Comparison of ENCODE assay signal across 21 mouse cellular contexts in genomic region chr2:167342876-167343275, GRCm38 (mm10). TPM values are rescaled to one million over a fixed set of nuclear protein-coding genes. Genes with fewer than 3 reads are reported as not detected.
DNase-seq lines count a peak whose midpoint lies in the region; ATAC-seq and TF ChIP-seq lines count a peak whose summit lies in the region.
"Had no signal": no experiment of that assay in that cellular context is flagged by ENCODE, and none has a peak within 500 bp of the region (broad histone marks: within the 10 kb centered on the region; RNA-seq: fewer than 3 reads in every experiment).

No protein-coding gene starts in this region.

- no peak overlapping the region for H3K9ac ChIP-seq in forebrain, postnatal 0 days
- no peak overlapping the region for H3K9ac ChIP-seq in hindbrain, embryonic 13.5 days
- H3K9ac ChIP-seq in hindbrain, embryonic 14.5 days: no peak overlapping the region
- 0 out of 2 replicates have a peak overlapping the region, but pooled peaks have one; percentile 23 for H3K9ac ChIP-seq in neural tube, embryonic 13.5 days
- no peak overlapping the region for H3K9ac ChIP-seq in neural tube, embryonic 15.5 days (replicated peaks)
- H3K9ac ChIP-seq in liver, embryonic 15.5 days: 0 out of 2 replicates have a peak overlapping the region, but pooled peaks have one; percentile 50
- H3K9ac ChIP-seq: heart, embryonic 15.5 days; hindbrain, embryonic 15.5 days; limb, embryonic 13.5 days; neural tube, embryonic 12.5 days had no signal

- no peak overlapping the region for H3K4me3 ChIP-seq in forebrain, embryonic 10.5 days
- no peak overlapping the region for H3K4me3 ChIP-seq in forebrain, postnatal 0 days (ENCODE audit: low read depth, low read length)
- no peak overlapping the region for H3K4me3 ChIP-seq in hindbrain, embryonic 13.5 days
- H3K4me3 ChIP-seq in hindbrain, embryonic 14.5 days (replicated peaks; ENCODE audit: low read length): no peak overlapping the region
- no peak overlapping the region for H3K4me3 ChIP-seq in neural tube, embryonic 13.5 days
- no peak overlapping the region for H3K4me3 ChIP-seq in neural tube, embryonic 15.5 days (replicated peaks)
- no peak overlapping the region for H3K4me3 ChIP-seq in liver, embryonic 15.5 days (replicated peaks)
- H3K4me3 ChIP-seq: heart, embryonic 15.5 days; hindbrain, embryonic 15.5 days; left cerebral cortex, adult 2 months; limb, embryonic 13.5 days; neural tube, embryonic 12.5 days had no signal

- ATAC-seq in forebrain, postnatal 0 days: no peak
- ATAC-seq in hindbrain, embryonic 13.5 days (ENCODE audit: low FRiP score): no peak
- no peak for ATAC-seq in hindbrain, embryonic 14.5 days (ENCODE audit: low FRiP score)
- ATAC-seq in neural tube, embryonic 13.5 days (ENCODE audit: low read depth): no peak
- ATAC-seq in neural tube, embryonic 15.5 days (ENCODE audit: low FRiP score): no peak
- no peak for ATAC-seq in liver, embryonic 15.5 days (ENCODE audit: insufficient read depth)
- ATAC-seq: lung, postnatal 0 days; Patski had no signal

- peak overlapping the region; percentile 52 for H3K27ac ChIP-seq in forebrain, embryonic 10.5 days
- H3K27ac ChIP-seq in forebrain, postnatal 0 days (ENCODE audit: low read depth, low read length): no peak overlapping the region
- H3K27ac ChIP-seq in hindbrain, embryonic 13.5 days: 0 out of 2 replicates have a peak overlapping the region, but pooled peaks have one; percentile 14
- no peak overlapping the region for H3K27ac ChIP-seq in hindbrain, embryonic 14.5 days
- peak overlapping the region; percentile 14; the same call in 1 of the 2 replicates for H3K27ac ChIP-seq in neural tube, embryonic 13.5 days (replicated peaks)
- no peak overlapping the region for H3K27ac ChIP-seq in neural tube, embryonic 15.5 days (replicated peaks)
- H3K27ac ChIP-seq in liver, embryonic 15.5 days (replicated peaks): peak overlapping the region; percentile 77
- H3K27ac ChIP-seq: heart, embryonic 15.5 days; hindbrain, embryonic 15.5 days; left cerebral cortex, adult 2 months; limb, embryonic 13.5 days; neural tube, embryonic 12.5 days; stomach, postnatal 0 days had no signal

- no peak for TF ChIP-seq CTCF in forebrain, postnatal 0 days (IDR thresholded peaks at IDR 0.05; ENCODE audit: low read depth)

- WGBS in forebrain, embryonic 10.5 days: 77% methylated on average over 6 of the region's 6 CpGs
- WGBS in forebrain, postnatal 0 days: 53% methylated on average over 6 of the region's 6 CpGs
- 46% methylated on average over 6 of the region's 6 CpGs for WGBS in hindbrain, embryonic 13.5 days
- WGBS in hindbrain, embryonic 14.5 days: 41% methylated on average over 6 of the region's 6 CpGs
- 49% methylated on average over 6 of the region's 6 CpGs for WGBS in neural tube, embryonic 13.5 days
- WGBS in neural tube, embryonic 15.5 days: 45% methylated on average over 6 of the region's 6 CpGs
- 75% methylated on average over 6 of the region's 6 CpGs for WGBS in liver, embryonic 15.5 days (ENCODE audit: insufficient replicate concordance)

- no peak for DNase-seq in forebrain, embryonic 10.5 days (ENCODE audit: extremely low spot score, low spot score)
- DNase-seq in forebrain, postnatal 0 days: no peak
- no peak for DNase-seq in hindbrain, embryonic 14.5 days (ENCODE audit: low spot score)
- DNase-seq in adipocyte (ENCODE audit: low spot score): no peak
- DNase-seq: cerebellum, postnatal 25 days; gastrocnemius, postnatal 25 days; kidney, adult 11 months; kidney, postnatal 25 days; thymus, postnatal 14 days had no signal

- no peak overlapping the region for H3K4me2 ChIP-seq in forebrain, postnatal 0 days (ENCODE audit: low read depth)
- H3K4me2 ChIP-seq in hindbrain, embryonic 13.5 days: no peak overlapping the region
- H3K4me2 ChIP-seq in hindbrain, embryonic 14.5 days (replicated peaks): no peak overlapping the region
- H3K4me2 ChIP-seq in neural tube, embryonic 13.5 days: no peak overlapping the region
- no peak overlapping the region for H3K4me2 ChIP-seq in neural tube, embryonic 15.5 days
- H3K4me2 ChIP-seq in liver, embryonic 15.5 days: peak overlapping the region; percentile 64
- H3K4me2 ChIP-seq: heart, embryonic 15.5 days; hindbrain, embryonic 15.5 days; limb, embryonic 13.5 days; neural tube, embryonic 12.5 days had no signal

- no peaks in the 10 kb centered on the region for H3K9me3 ChIP-seq in forebrain, embryonic 10.5 days
- H3K9me3 ChIP-seq in forebrain, postnatal 0 days (ENCODE audit: low read length): no peaks in the 10 kb centered on the region
- no peaks in the 10 kb centered on the region for H3K9me3 ChIP-seq in hindbrain, embryonic 13.5 days
- H3K9me3 ChIP-seq in hindbrain, embryonic 14.5 days (ENCODE audit: control insufficient read depth, low read length): no peaks in the 10 kb centered on the region
- no peaks in the 10 kb centered on the region for H3K9me3 ChIP-seq in neural tube, embryonic 13.5 days
- H3K9me3 ChIP-seq in neural tube, embryonic 15.5 days (replicated peaks): no peaks in the 10 kb centered on the region
- no peaks in the 10 kb centered on the region for H3K9me3 ChIP-seq in liver, embryonic 15.5 days (replicated peaks)
- H3K9me3 ChIP-seq: heart, embryonic 15.5 days; hindbrain, embryonic 15.5 days; limb, embryonic 13.5 days; neural tube, embryonic 12.5 days had no signal

- peaks cover 35% of the 10 kb centered on the region for H3K4me1 ChIP-seq in forebrain, embryonic 10.5 days
- H3K4me1 ChIP-seq in forebrain, postnatal 0 days (ENCODE audit: insufficient read depth): no peaks in the 10 kb centered on the region
- H3K4me1 ChIP-seq in hindbrain, embryonic 13.5 days (replicated peaks): peaks cover 31% of the 10 kb centered on the region
- peaks cover 24% of the 10 kb centered on the region for H3K4me1 ChIP-seq in hindbrain, embryonic 14.5 days (replicated peaks; ENCODE audit: control insufficient read depth, insufficient read depth, low read length)
- H3K4me1 ChIP-seq in neural tube, embryonic 13.5 days (replicated peaks): peaks cover 35% of the 10 kb centered on the region
- H3K4me1 ChIP-seq in neural tube, embryonic 15.5 days: peaks cover 33% of the 10 kb centered on the region
- H3K4me1 ChIP-seq in liver, embryonic 15.5 days (replicated peaks): peaks cover 53% of the 10 kb centered on the region

- peaks cover 7% of the 10 kb centered on the region for H3K36me3 ChIP-seq in forebrain, embryonic 10.5 days (replicated peaks)
- no peaks in the 10 kb centered on the region for H3K36me3 ChIP-seq in forebrain, postnatal 0 days (ENCODE audit: insufficient read depth)
- H3K36me3 ChIP-seq in hindbrain, embryonic 13.5 days: no peaks in the 10 kb centered on the region
- H3K36me3 ChIP-seq in hindbrain, embryonic 14.5 days (replicated peaks; ENCODE audit: control insufficient read depth, insufficient read depth): no peaks in the 10 kb centered on the region
- no peaks in the 10 kb centered on the region for H3K36me3 ChIP-seq in neural tube, embryonic 13.5 days
- H3K36me3 ChIP-seq in neural tube, embryonic 15.5 days: no peaks in the 10 kb centered on the region
- no peaks in the 10 kb centered on the region for H3K36me3 ChIP-seq in liver, embryonic 15.5 days (replicated peaks)
- H3K36me3 ChIP-seq: heart, embryonic 15.5 days; hindbrain, embryonic 15.5 days; limb, embryonic 13.5 days; neural tube, embryonic 12.5 days had no signal

- no peaks in the 10 kb centered on the region for H3K27me3 ChIP-seq in forebrain, embryonic 10.5 days (ENCODE audit: poor library complexity, severe bottlenecking)
- no peaks in the 10 kb centered on the region for H3K27me3 ChIP-seq in forebrain, postnatal 0 days (ENCODE audit: insufficient read depth, low read length)
- H3K27me3 ChIP-seq in hindbrain, embryonic 13.5 days: no peaks in the 10 kb centered on the region
- H3K27me3 ChIP-seq in hindbrain, embryonic 14.5 days (ENCODE audit: control insufficient read depth, insufficient read depth, low read length): no peaks in the 10 kb centered on the region
- H3K27me3 ChIP-seq in neural tube, embryonic 13.5 days: no peaks in the 10 kb centered on the region
- no peaks in the 10 kb centered on the region for H3K27me3 ChIP-seq in neural tube, embryonic 15.5 days (replicated peaks)
- H3K27me3 ChIP-seq in liver, embryonic 15.5 days: peaks cover 45% of the 10 kb centered on the region
- H3K27me3 ChIP-seq: heart, embryonic 15.5 days; hindbrain, embryonic 15.5 days; limb, embryonic 13.5 days; neural tube, embryonic 12.5 days; Patski had no signal

RNA-seq across cellular contexts. Expression of gene B4galt5, which starts 6.1 kb away (rescaled TPM):
- 6.0 and 7.3 TPM in 2 replicates for polyA plus RNA-seq in forebrain, embryonic 10.5 days (2016; fragmentation: Nextera tagmentation; extraction: Ambion mirVana)
- total RNA-seq in forebrain, postnatal 0 days (2014; rRNA removed): 57.4 and 60.7 TPM in 2 replicates
- 21.1 and 27.4 TPM in 2 replicates for polyA plus RNA-seq in forebrain, postnatal 0 days (2015; fragmentation: Nextera tagmentation; extraction: Ambion mirVana)
- 12.3 and 12.5 TPM in 2 replicates for polyA plus RNA-seq in hindbrain, embryonic 13.5 days (2015; fragmentation: Nextera tagmentation; extraction: Ambion mirVana)
- polyA plus RNA-seq in hindbrain, embryonic 14.5 days (2014; fragmentation: Nextera tagmentation; extraction: Ambion mirVana): 24.7 and 33.3 TPM in 2 replicates
- 21.6 and 22.2 TPM in 2 replicates for polyA plus RNA-seq in neural tube, embryonic 13.5 days (2015; fragmentation: Nextera tagmentation; extraction: Ambion mirVana)
- 19.9 and 28.4 TPM in 2 replicates for polyA plus RNA-seq in neural tube, embryonic 15.5 days (2015; fragmentation: Nextera tagmentation; extraction: Ambion mirVana)
- polyA plus RNA-seq in liver, embryonic 15.5 days (2015; fragmentation: Nextera tagmentation; extraction: Ambion mirVana): 2.4 TPM in 2 replicates

Comparison
In these comparisons a context has a peak if more than half of its experiments do, and no peak if none do; other contexts are left out.
1. H3K27ac ChIP-seq: peak in forebrain, embryonic 10.5 days (single experiment), hindbrain, embryonic 13.5 days (single experiment), neural tube, embryonic 13.5 days (single experiment) and liver, embryonic 15.5 days (single experiment); none in forebrain, postnatal 0 days (single experiment), hindbrain, embryonic 14.5 days (single experiment) and neural tube, embryonic 15.5 days (single experiment).
2. H3K9ac ChIP-seq: peak in neural tube, embryonic 13.5 days (single experiment) and liver, embryonic 15.5 days (single experiment); none in forebrain, postnatal 0 days (single experiment), hindbrain, embryonic 13.5 days (single experiment), hindbrain, embryonic 14.5 days (single experiment) and neural tube, embryonic 15.5 days (single experiment).